Mouse (Mus musculus) testis, adult 2 months (tissue): ENCODE measurements around the gene 4933421I07Rik.
A peak's percentile ranks its signal among the peaks of the same experiment; 100 is the strongest.

Experiments used
- CTCF ChIP-seq: fragments of 200-500 bp; IDR thresholded peaks from 2 replicates; pipeline ENCODE4 v1.5.1; 2012; ENCODE audit warnings: low read depth, mild to moderate bottlenecking, inconsistent platforms, low read length, moderate library complexity; ENCODE audit not compliant: control insufficient read depth, insufficient read depth, insufficient replicate concordance
- POLR2A ChIP-seq: fragments of 200-500 bp; IDR thresholded peaks from 2 replicates; pipeline ENCODE4 v1.6.1; 2012; ENCODE audit warnings: low read depth, mild to moderate bottlenecking, inconsistent platforms, low read length, moderate library complexity; ENCODE audit not compliant: control insufficient read depth

GRCm38 (mm10) chr7:42447850-42448249, at the start of gene 4933421I07Rik:
- TF ChIP-seq POLR2A (peak; percentile 52; the same call in 1 of the 2 replicates), CTCF (no peak)
